12 mouse cellular contexts compared by ENCODE assay signal in genomic region chr8:72121486-72121885, GRCm38 (mm10). TPM values are rescaled to one million over a fixed set of nuclear protein-coding genes. Genes with fewer than 3 reads are reported as not detected.
"Had no signal": no experiment of that assay in that cellular context is flagged by ENCODE, and none has a peak within 500 bp of the region (broad histone marks: within the 10 kb centered on the region; RNA-seq: fewer than 3 reads in every experiment).

No protein-coding gene starts in this region.

RNA-seq across cellular contexts. Expression of gene Olfr374, which starts 14.6 kb away (rescaled TPM):
- polyA plus RNA-seq: liver, embryonic 16.5 days; midbrain, embryonic 10.5 days; midbrain, embryonic 12.5 days; midbrain, embryonic 14.5 days; myocyte; neural tube, embryonic 11.5 days; neural tube, embryonic 13.5 days; small intestine, adult 2 months; thymus, postnatal 0 days had no signal

RNA-seq across cellular contexts. Expression of gene Olfr373, which starts 38.5 kb away (rescaled TPM):
- polyA plus RNA-seq: liver, embryonic 16.5 days; lung, embryonic 14.5 days; midbrain, embryonic 12.5 days; midbrain, embryonic 14.5 days; midbrain, embryonic 16.5 days; myocyte; neural tube, embryonic 11.5 days; neural tube, embryonic 13.5 days; neural tube, embryonic 15.5 days; small intestine, adult 2 months had no signal
